Mouse (Mus musculus): Measurements from ENCODE around the gene Spint5. TPM values are rescaled to one million over a fixed set of nuclear protein-coding genes. Genes with fewer than 3 reads are reported as not detected.

Gene Spint5
- polyA plus RNA-seq, 1 experiment, result not detected

DNA sequence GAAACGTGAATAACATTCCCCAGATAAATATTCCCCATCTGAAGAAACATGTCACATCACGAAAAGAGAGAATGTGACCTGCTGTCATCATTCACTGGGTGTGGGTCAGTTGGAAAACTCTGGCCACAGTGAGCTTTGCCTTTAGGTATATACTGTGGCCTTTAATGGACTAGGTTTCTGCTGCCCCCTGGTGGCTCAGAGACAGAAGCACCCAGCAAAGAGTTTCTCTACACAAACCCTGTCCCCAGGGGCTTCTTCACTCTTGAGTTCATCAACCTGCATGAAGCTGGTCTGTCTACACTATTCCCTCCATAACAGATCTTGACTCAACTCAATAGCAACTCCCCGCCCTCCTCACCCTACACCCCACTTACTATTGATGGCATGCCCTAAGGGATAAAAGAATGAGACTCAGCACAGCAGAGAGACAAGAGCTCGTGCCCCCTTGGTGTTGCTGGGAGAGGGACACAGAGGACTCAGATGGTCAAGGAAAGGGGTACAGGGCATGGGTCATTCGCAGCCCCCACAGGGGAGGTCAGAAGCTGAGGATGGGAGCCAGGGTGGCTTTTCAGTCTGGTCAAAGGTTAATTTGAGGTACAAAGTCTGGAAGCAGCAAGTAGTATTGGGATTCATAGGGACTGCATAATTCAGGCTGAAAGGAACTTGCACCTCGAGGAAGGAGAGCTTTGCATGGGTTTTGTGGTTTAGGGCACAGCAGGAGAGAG is 11.0 kb downstream of the Spint5 start:
- TF ChIP-seq GATA1 (IDR thresholded peaks at IDR 0.05; ENCODE audit: low read length), result no peak

GRCm38 (mm10) chr2:164731719-164732118 is 16.6 kb downstream of the Spint5 start:
- no peak for TF ChIP-seq GATA1 (IDR thresholded peaks at IDR 0.05; ENCODE audit: low read length)

- TF ChIP-seq GATA1 (IDR thresholded peaks at IDR 0.05; ENCODE audit: low read length), result no peak
Observed at GRCm38 (mm10) chr2:164733259-164733658, 18.2 kb downstream of the Spint5 start.

- no peak for TF ChIP-seq GATA1 (IDR thresholded peaks at IDR 0.05; ENCODE audit: low read length)
Observed at GRCm38 (mm10) chr2:164734839-164735238, 19.7 kb downstream of the Spint5 start.

GRCm38 (mm10) chr2:164735446-164735845 is 20.3 kb downstream of the Spint5 start:
- no peak for TF ChIP-seq GATA1 (IDR thresholded peaks at IDR 0.05; ENCODE audit: low read length)

DNA sequence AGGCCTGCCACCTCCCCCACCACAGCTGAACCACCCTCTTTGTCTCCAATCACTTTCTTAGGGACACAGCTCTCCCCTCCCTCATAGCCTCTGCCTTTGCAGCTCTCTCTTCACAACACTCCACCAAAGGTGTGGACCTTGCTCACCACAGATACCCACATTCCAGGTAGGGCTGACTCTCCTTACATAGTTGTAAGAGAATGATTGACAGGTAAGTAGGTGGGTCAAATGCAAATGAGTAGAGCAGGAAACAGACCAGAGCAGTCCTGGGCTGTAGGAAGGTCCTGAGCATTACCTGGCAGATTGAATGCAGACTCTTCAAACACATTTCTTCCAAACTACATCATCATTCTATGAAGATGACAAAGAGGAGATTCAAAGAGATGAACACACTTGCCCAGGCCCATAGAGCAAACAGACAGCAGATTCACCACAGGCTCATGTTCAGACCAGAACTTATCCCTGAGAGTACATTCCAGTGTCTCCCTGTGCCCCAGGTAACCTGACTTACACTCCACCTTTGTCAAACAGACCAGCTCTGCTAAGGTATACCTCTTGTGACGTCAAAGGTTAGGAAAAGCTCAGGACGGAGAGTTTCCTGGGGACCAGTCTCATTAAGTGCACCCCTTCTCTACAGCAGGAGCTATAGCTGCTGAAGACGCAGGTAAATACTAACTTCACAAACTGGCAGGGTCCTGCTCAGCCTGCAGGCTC is 22.4 kb downstream of the Spint5 start:
- TF ChIP-seq GATA1 (IDR thresholded peaks at IDR 0.05; ENCODE audit: low read length), result no peak

- no peak for TF ChIP-seq GATA1 (IDR thresholded peaks at IDR 0.05; ENCODE audit: low read length)
Observed at GRCm38 (mm10) chr2:164739876-164740275, 24.8 kb downstream of the Spint5 start.

GRCm38 (mm10) chr2:164744987-164745386 is 29.9 kb downstream of the Spint5 start:
- no peak for TF ChIP-seq GATA1 (IDR thresholded peaks at IDR 0.05; ENCODE audit: low read length)

- TF ChIP-seq GATA1 (IDR thresholded peaks at IDR 0.05; ENCODE audit: low read length), result no peak
Observed at GRCm38 (mm10) chr2:164745843-164746479, 30.9 kb downstream of the Spint5 start, which contains the start of the genes Wfdc3 and Dnttip1. Gene Wfdc3 (minus strand): TSS chr2:164745931. Gene Dnttip1 (plus strand): TSS chr2:164745983.

DNA sequence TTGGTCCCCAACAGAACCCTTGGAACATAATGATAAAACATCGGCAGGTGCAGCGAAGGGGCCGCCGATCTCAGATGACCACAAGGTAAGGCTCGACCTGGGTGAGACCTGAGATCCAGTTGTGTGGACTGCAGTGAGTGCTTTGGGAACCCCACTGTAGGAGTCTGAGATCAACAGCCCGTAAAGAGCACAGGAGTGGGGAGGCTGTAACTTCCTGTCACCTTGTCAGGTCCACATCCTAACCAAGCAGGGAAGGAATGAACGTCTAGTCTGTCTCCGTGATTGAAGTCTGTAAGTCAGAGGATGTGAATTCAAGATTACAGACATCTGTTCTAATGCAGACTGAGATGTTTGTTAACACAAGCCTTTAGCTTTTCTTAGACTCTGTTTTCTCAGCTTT is 31.6 kb downstream of the Spint5 start:
- no peak for TF ChIP-seq GATA1 (IDR thresholded peaks at IDR 0.05; ENCODE audit: low read length)

DNA sequence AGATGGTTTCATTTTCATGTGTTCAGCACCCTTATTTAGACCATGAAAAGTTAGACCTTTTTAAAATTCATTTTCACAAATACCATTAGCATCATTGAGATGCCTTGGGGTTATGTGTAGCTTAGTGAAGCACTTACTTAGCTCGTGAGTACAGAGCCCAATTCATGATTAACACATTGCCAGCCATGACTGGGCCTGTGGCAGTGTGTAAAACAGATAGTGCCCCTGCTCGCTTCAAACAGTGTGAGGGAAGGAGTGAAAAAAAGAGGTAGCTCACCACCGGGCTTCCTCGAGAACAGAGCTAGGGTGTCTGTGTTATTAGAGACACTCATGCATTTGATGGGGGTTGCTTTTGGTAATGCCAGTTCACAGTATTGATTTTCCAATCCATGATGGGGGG is 33.1 kb downstream of the Spint5 start:
- no peak for TF ChIP-seq GATA1 (IDR thresholded peaks at IDR 0.05; ENCODE audit: low read length)

- no peak for TF ChIP-seq GATA1 (IDR thresholded peaks at IDR 0.05; ENCODE audit: low read length)
Observed at GRCm38 (mm10) chr2:164748991-164749390, 33.9 kb downstream of the Spint5 start.

DNA sequence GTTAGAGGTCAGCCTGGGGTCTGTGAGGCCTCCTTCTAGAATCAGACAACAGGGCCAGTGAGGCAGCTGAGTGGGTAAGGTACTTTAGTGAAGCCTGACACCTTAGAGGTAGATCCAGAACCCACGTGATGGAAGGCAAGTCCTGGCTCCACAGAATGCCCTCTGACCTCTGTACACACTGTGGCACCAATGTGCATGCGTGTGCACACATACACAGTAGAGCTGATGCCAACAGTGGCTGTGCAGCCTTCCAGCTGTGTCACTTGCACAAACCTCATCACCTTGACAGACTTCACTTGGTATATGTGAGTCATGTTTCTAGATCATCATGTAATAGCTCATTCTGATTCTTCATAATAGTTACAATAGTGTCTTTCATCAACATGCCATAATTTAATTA is 37.3 kb downstream of the Spint5 start:
- TF ChIP-seq GATA1 (IDR thresholded peaks at IDR 0.05; ENCODE audit: low read length), result no peak

DNA sequence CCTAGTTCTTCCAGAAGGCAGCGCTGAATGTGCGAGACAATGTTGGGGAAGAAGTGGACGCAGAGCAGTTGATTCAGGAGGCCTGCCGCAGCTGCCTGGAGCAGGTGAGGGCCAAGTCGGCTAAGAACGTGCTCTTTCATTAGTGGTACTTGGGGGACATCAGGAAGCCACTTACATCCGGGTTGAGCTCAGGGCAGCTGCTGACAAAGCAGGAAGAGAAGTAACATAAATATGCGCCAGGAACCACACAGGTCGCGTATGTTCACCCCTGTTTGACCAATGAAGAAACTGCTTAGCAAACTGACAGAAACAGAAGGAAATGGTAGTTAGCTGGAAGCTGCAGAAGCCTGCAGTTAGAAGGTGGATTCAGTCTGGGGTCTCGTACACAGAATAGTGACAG is 39.0 kb downstream of the Spint5 start:
- no peak for TF ChIP-seq GATA1 (IDR thresholded peaks at IDR 0.05; ENCODE audit: low read length)

DNA sequence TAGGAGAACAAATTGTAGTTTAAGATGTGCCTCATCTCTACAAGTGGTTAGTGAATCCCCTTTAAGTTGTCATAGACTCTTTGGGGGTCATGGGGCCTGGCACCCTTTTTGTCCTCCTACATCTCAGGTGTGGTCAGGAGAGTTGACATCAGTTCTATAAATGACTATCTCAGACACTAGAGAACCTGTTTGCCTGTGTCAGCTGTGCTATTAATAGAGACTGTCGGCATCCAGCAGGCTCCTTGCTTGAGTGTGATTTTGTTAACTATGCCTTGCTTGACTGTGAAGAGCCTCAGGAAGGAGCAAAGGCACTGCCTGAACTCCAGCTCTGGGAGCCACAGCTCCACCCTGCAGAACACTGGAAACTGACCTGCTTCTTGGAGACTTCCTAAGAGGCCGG is 39.7 kb downstream of the Spint5 start:
- no peak for TF ChIP-seq GATA1 (IDR thresholded peaks at IDR 0.05; ENCODE audit: low read length)

DNA sequence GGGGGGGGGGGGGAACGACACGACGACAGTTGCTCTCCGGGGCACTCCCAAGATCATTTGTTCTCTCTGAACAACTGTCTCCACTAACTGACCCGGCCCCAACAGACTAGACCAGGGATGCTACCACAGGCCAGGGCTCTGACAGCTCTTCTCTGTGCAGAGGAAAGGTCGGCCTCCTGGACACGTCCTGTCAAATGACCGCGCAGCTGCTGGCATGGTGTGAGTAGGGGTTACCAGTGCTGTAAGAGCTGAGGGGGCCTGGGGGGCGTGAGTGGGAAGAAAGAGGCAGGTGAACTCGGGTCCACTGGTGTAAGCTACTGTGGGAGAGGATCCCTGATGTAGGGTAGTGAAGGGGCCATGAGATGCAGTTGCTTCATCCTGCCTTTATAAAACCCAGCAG is 42.7 kb downstream of the Spint5 start:
- TF ChIP-seq GATA1 (IDR thresholded peaks at IDR 0.05; ENCODE audit: low read length), result no peak

Data from G1E-ER4 (cell line).